Mouse (Mus musculus) neural tube, postnatal 0 days (tissue): ENCODE results near the gene Grasp. TPM values are rescaled to one million over a fixed set of nuclear protein-coding genes. Genes with fewer than 3 reads are reported as not detected.

ENCODE experiments used
- microRNA-seq: library from miRNA; unstranded; fragments of <30 nt; microRNA quantifications from one replicate; pipeline ENCODE4, GENCODE M21; 2016
- polyA plus RNA-seq: library from polyadenylated mRNA; unstranded; fragments of >200 nt; fragmentation: Nextera tagmentation; extraction: Ambion mirVana; gene quantifications from 2 replicates; pipeline ENCODE4 v1.2.1, GENCODE M21; 2015

Gene Grasp
- polyA plus RNA-seq, result 2.7 and 3.2 TPM in 2 replicates

GRCm38 (mm10) chr15:101224006-101224906 is at the start of gene Grasp:
TSS of gene Grasp (plus strand) at chr15:101224188.

GRCm38 (mm10) chr15:101253886-101254795 is 30.2 kb downstream of the Grasp start, which contains the start of gene Nr4a1:
TSS of gene Nr4a1 (plus strand) at chr15:101254269.

Small RNAs within 50 kb of the gene (microRNA-seq; reads per million reads assigned to microRNA genes)
- 1.7 reads per million for gene Mir6962

Other genes starting within 250 kb of the Grasp start
- 0.14 TPM in 1 of 2 replicates, not detected in the other for gene Gm47841, start 176.8 kb upstream of the Grasp start, polyA plus RNA-seq
- 0.21 and 0.25 TPM in 2 replicates for gene Fignl2, start 145.6 kb upstream of the Grasp start, polyA plus RNA-seq
- not detected in 2 replicates for gene Ankrd33, start 108.4 kb upstream of the Grasp start, polyA plus RNA-seq
- gene Acvrl1, start 95.7 kb upstream of the Grasp start, polyA plus RNA-seq, result 7.5 and 9.7 TPM in 2 replicates
- 14.3 and 16.7 TPM in 2 replicates for gene Acvr1b, start 50.1 kb upstream of the Grasp start, polyA plus RNA-seq
- gene Nr4a1, start 30.1 kb downstream of the Grasp start, polyA plus RNA-seq, result 11.8 and 15.2 TPM in 2 replicates
- gene Atg101, start 60.1 kb downstream of the Grasp start, polyA plus RNA-seq, result 63.2 and 67.3 TPM in 2 replicates
- 0.26 and 0.34 TPM in 2 replicates for gene 6030408B16Rik, start 69.0 kb downstream of the Grasp start, polyA plus RNA-seq
- gene Krt80, start 146.0 kb downstream of the Grasp start, polyA plus RNA-seq, result 0.58 and 0.74 TPM in 2 replicates
- 0.19 and 0.37 TPM in 2 replicates for gene Krt7, start 186.9 kb downstream of the Grasp start, polyA plus RNA-seq
- gene Krt87, start 214.6 kb downstream of the Grasp start, polyA plus RNA-seq, result 1.1 and 1.2 TPM in 2 replicates
- gene Krt88, start 223.6 kb downstream of the Grasp start, polyA plus RNA-seq, result not detected in 2 replicates
- gene Krt81, start 239.6 kb downstream of the Grasp start, polyA plus RNA-seq, result not detected in 2 replicates
- gene Krt86, start 249.3 kb downstream of the Grasp start, polyA plus RNA-seq, result 0.13 and 0.14 TPM in 2 replicates